Mouse (Mus musculus) 3T3-L1 (cell line): ENCODE data around the gene Sp8.

ENCODE experiments used
- DNase-seq: peaks from one replicate; pipeline ENCODE4 v3.0.0-alpha.2; 2015; ENCODE audit warnings: low read depth, low spot score

Gene Sp8

GRCm38 (mm10) chr12:118848496-118849202 is 2.5 kb downstream of the Sp8 start:
- DNase-seq, result no peak

GRCm38 (mm10) chr12:118849203-118849861 is 3.2 kb downstream of the Sp8 start:
- no peak for DNase-seq

GRCm38 (mm10) chr12:118849996-118850395 is 3.9 kb downstream of the Sp8 start:
- DNase-seq, result no peak

GRCm38 (mm10) chr12:118850851-118851410 is 4.8 kb downstream of the Sp8 start:
- no peak for DNase-seq

GRCm38 (mm10) chr12:118853331-118853730 is 7.2 kb downstream of the Sp8 start:
- no peak for DNase-seq

- DNase-seq, result no peak
Observed at GRCm38 (mm10) chr12:118854401-118854800, 8.3 kb downstream of the Sp8 start.

GRCm38 (mm10) chr12:118854831-118855453 is 8.8 kb downstream of the Sp8 start:
- peak; percentile 69 for DNase-seq

GRCm38 (mm10) chr12:118856151-118856550 is 10.0 kb downstream of the Sp8 start:
- DNase-seq, result no peak

- DNase-seq, result no peak
Observed at GRCm38 (mm10) chr12:118872673-118873072, 26.5 kb downstream of the Sp8 start.

GRCm38 (mm10) chr12:118882790-118883189 is 36.7 kb downstream of the Sp8 start:
- DNase-seq, result no peak

GRCm38 (mm10) chr12:118887964-118888363 is 41.8 kb downstream of the Sp8 start:
- no peak for DNase-seq
